Mouse (Mus musculus) induced T-regulatory cell, adult 2 months (primary cell): ENCODE results near the gene Vps51.

Source experiments
- DNase-seq: peaks from one replicate; pipeline ENCODE4 v3.0.0-alpha.2; 2012; ENCODE audit warnings: low read depth

The Vps51 gene

DNA sequence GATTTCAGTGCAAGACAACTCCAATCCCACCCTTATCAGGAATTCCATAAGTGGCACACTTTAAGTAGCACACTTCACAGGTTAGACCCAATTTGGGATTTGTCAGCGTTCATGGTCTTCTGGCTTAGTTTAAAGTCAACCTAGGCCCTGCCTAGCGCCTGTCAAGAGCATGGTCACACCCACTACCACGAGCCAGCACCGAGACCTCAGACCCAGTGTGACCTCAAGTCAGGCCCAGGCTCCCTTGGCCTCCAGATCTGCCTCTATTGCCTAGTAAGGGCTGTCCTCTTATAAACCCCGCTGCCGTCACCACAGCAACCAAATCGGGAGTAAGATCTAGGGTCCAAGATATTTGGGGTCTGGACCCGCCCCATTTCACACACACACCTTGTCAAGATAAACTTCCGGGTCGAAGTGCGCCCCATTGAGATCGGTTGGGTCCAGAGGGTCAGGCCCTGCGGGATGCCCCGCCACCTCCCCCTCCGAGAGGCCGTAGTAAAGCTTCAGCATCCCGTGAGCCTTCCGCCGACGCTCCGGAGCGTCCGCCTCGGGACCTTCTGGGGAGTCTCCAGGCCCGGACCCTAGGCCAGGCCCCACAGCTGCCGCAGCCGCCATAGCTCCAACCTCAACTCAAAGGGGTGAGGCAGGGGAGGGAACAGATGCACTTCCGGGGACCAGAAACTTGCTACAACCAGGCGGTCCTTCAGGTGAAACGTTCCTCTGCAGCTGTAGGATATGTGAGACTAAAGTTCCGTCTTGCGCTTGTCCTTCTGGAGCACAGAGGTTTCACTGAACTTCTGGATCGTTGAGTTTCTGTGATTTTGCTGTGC is at the start of gene Vps51:
TSS of gene Vps51 (minus strand) at position 668 of the 830 bp plus-strand sequence.
- DNase-seq: peak; percentile 96

DNA sequence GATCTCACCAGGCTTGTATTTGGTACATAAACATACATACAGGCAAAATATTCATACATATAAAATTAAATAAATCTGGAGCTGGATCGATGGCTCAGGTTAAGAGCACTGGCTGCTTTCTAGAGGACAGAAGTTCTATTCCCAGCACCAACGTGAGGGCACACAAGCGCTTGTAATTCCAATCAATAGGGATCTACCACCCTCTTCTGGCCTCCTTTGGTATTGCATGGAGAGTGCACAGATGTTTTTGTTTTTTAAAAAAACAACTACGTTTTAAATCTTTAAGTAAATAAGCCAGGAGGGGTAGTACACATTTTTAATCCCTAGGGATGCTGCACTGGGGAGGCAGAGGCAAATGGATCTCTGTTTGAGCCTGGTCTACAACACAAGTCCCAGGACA is 49.3 kb upstream of the Vps51 start:
- DNase-seq: peak; percentile 91

- no peak for DNase-seq
Measured at GRCm38 (mm10) chr19:6124898-6125297, 47.9 kb upstream of the Vps51 start.

DNA sequence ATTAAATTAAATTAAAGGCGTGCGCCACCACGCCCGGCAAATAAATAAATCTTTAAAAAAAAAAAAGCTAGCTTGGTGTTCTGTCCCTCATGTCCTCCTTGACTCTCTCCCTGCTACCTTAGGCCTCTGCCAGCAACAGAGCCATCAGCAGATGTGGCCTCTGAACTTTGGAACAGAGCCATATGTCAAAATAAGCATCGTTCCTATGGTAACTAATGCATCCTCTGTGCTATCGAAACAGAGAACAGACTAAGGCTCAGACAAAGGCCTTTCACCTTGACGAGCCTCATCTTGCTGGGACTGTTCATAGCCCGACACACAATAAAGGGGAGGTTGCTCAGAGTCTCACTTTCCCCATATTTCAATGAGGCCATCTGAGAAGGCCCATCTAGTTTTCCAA is 46.3 kb upstream of the Vps51 start:
- DNase-seq: no peak

DNA sequence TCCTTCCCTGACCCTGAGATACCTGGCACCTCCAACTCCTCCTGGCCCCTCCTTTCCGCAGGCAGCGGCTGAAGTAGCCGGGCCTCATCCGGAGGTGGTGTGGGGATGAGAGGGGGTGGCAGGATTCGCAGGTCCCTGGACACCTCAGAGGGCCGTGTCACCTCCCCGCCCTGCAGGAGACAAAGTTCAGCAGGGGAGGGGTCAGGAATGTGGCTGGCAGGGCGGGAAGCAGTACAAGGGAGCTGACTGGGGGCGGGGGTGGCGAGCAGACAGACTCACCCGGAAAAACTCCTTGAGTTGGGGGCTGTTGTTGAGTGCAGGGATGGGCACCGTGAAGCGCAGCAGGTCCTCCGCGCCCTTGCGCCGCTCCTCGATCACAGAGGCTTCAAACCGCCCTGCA is 44.7 kb upstream of the Vps51 start:
- DNase-seq: no peak

DNA sequence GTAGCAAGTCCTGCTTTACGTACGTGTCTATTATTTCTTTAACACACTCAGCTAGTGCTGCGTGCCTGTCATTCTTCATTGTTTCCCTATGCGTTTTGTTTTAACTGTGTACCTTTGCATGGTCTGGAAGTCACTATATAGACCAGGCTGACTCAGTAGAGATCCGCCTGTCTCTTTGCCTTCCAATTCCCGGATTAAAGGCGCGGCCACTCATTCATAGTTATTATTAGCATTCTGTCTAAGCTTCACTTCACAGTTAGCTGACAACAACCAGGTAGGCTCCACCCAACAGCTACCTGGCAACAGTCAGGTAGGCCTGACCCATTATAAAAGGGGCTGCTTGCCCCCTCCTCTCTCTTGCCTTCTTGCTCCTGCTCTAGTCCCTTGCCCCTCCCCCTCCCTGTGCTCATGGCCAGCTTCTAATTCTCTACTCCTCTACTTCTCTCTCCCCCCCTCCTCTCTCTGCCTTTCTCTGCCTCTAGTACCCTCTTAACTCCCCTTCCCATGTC is 41.7 kb upstream of the Vps51 start:
- DNase-seq: no peak

GRCm38 (mm10) chr19:6117986-6118676 is 41.1 kb upstream of the Vps51 start, which contains the start of gene Sac3d1:
Gene Sac3d1 (minus strand): TSS chr19:6118650.
- DNase-seq: peak; percentile 96

DNA sequence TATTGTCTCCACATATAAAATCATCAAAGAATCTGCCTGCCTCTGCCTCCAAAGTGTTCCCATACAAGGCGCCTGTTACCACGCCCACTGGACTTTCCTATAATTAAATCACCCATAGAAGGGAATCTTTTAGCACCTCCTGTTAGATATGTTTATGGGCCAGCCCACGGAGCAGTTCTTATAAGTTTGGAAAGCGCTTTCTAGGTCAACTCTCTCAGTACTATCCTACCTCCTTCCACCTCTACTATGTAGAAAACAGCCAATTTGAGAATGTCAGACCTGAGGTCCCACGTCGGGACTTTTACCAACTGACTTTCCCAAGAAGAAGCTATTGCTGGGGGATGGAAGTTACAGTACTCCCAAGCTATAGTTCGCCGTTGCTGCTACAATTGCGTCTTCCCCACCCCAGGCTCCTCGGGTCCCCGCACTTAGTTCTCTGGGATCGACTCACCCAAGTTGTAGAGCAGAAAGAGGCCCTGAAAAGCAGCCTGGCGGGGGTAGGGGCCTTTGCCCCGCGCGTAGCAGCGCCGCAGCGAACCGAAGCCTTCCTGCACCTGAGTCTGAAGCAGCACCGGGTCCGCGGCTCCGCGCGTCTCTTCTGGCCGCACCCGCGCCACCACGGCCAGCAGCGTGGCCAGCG is 40.4 kb upstream of the Vps51 start:
- peak; percentile 36 for DNase-seq

DNA sequence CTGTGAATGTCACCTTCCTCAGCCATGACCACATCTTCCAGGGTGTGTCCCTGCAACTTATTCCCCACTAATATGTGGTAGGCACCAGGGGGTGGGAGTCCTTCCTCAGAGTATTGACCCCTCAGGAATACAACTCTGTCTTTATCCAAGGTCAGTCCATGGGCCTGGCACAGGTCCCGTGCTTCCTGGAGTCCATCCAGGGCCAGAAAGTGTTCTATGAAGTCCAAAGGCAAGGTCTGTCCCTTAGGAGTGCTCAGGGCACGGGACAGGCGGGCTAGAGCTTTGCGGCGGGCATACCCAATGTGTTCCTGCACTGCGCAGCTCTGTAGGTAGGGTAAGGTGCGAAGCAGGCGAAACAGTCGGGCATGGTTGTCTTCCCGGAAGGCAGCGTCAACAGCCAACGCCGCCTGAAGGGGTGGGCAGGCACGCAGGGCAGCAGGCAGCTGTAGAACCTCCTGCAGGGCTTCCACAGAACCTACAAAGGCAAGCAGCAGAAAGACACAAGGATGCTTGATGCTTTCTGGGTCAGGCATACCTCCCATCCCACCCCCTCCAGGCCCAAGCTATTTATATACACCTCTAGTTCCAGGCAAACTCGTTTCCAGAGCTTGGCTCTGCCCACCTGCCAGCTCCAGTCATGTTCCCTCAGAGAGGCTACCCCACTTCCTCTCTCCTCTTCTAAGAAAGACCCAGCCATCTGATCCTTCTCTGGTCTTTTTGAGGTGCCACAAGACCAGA is 39.3 kb upstream of the Vps51 start:
- no peak for DNase-seq

DNA sequence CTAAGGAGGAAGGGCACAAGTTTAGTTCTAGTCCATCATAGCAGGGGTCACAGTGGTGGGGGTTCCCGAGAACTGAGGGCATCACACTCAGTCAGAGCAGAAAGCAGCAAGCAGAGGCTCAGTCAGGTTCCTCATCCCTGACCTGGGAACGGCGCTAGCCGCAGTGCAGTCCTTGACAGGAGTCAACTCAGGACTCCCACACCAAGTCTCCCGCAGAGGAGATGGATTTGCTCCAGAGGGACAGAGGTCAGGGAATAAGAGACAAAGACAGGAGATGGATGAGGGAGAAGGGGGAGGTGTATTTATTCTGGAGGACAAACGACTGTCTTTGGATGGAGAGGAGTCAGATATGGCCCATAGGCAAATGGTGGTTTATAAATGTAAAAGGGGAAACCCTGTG is 36.1 kb upstream of the Vps51 start:
- no peak for DNase-seq

DNA sequence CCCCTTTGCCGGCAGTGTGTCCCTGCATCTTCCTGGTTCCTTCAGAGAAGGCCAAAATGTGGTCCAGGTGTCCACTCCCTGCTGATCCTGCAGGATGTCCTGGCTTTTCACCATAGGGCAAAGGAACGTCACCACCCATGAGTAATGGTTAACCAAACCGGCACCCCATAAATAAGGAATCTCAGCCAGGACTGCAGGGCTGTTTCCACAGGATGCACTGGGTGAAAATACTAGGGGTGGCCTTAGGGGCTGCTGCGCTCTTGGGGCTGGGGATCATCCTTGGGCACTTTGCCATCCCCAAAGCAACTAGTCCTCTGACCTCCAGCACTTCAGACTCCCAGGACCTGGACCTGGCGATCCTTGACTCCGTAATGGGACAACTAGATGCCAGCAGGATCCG is 28.6 kb upstream of the Vps51 start, which contains the start of gene Naaladl1:
TSS of gene Naaladl1 (plus strand) at position 197 of the 400 bp plus-strand sequence.
- DNase-seq: no peak

DNA sequence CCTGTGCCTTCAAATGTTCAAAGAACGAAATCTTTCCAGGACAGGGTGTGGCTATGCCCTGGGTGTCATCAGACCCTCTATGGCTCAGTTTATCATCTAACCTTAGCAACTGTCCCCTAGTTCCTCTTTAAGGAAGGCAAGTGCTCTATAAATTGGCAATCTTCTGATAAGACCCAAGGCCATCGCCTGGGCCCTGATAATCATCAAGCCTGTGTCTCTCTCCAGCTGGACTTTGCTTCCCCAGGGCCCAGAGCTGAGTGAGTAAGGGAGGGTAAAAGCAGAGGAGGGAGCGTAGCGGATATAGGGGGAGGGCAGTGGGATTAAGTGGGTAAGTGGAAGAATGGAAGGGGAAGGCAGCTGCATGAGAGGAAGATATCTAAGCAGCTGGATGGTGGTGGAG is 27.4 kb upstream of the Vps51 start:
- no peak for DNase-seq

DNA sequence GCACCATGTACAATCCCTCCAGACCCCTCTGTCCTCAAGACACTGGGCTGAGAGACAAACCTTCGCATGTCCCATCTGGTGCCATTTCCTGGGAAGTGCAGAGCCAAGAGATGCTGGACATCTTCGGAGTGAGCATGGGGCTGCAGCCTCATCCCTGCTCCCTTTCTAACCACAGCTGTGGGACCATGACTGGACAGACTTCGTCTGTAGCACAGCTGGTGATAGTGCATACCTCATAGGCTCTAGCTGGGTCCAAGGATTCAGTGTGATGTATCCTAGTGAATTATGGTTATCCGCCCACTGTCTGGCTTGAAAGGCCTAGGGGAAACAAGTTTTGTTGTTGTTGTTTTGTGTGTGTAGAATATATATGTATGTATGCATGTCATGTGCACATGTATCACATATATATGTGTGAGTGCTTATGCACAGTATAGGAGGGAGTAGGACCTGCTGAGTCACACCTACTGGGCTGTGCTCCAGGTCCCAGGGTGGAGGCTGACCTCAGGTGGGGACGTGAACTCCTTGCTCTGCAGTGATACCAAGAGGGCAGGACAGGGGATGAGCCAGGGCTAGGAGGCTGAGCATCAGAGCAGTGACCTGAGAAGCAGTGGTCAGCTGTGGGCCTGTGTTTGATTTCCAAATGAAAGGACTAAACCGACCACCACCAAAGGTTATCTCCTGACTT is 25.3 kb upstream of the Vps51 start:
- no peak for DNase-seq

DNA sequence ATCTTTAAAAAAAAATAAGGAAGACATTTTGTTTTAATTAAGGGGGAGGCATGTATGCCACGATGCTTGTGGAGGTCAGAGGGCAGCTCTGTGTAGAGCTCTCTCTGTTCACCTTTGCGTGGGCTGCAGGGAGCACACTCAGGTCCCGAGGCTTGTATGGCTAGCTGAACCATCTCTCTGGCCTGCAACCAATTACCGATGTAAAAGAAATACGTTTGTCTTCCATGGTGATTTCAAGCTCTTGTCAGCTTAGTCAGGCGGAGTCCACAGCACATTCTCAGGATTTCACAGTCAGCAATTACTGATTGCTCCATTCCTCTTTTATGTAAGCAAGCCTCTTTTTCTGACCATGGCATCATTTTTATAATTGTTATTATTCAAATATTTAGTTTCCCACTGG is 24.2 kb upstream of the Vps51 start:
- DNase-seq: no peak

DNA sequence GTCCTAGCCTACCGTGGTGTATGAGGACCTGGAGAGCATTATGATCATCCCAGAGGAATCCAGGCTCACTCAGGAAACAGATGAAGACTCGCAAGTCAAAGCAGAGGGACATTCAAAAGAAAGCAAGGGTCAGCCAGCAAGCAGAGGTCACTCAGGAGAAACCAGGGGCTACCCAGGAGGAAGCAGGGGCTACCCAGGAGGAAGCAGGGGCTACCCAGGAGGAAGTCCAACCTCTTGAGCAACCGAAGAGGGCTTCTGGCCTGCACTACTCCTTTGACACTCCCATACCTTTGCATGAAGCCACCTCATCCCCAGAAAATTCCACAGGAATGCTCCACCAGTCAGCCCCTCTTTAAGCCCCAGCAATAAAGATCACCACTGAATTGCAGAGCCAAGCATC is 20.8 kb upstream of the Vps51 start:
- no peak for DNase-seq

GRCm38 (mm10) chr19:6094119-6094518 is 17.1 kb upstream of the Vps51 start, which contains the start of gene AC131692.1:
Gene AC131692.1 (plus strand): TSS chr19:6094419.
- DNase-seq: no peak

GRCm38 (mm10) chr19:6088841-6089240 is 11.8 kb upstream of the Vps51 start:
- DNase-seq: no peak

DNA sequence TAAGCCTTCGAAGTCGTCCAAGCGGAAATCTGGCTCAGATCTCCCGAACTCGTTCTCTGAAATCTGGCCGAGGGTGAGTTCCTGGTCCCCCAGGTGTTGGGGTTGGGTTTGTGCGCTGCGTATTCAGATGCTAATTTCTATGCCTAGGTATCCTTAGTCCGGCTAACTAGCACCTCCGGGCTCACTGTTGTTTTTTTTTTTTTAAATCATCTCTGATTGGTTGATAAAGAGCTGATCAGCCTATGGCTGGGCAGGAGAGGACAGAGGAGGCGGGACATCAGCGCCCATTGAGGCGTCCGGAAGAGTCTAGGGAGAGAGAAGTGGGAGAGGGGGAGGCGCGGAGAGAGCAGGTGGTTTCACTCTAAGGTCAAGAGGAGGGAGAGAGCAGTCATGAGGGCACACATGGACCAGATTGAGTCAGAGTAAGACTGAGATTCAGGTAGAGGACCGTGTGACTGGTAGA is 8.4 kb upstream of the Vps51 start:
- DNase-seq: peak; percentile 92

- DNase-seq: peak; percentile 99
Measured at GRCm38 (mm10) chr19:6084478-6085248, 7.6 kb upstream of the Vps51 start, which contains the start of the genes Zfpl1 and Cdca5. Gene Zfpl1 (minus strand): TSS chr19:6084956. Gene Cdca5 (plus strand): TSS chr19:6084983.

DNA sequence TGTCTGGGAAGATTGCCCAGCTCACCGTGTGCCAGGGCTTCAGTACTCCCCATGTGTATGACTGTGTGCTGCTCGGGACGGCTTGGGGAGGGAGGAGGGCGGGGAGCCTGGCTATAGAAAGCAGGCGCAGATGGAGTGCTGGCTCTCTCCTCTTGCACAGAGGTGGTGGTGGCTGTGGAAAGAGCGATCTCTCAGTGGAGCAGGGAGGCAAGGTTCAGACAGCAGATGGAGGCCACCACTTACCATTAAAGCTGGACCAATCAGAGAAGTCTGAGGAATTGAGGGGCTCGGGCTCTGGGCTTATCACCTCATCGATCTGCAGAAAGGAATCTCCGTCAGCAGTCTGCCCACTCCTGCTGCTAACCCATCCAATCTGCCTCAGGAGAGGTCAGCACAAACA is 5.1 kb upstream of the Vps51 start, which contains the start of gene Gm28374:
TSS of gene Gm28374 (minus strand) at position 101 of the 400 bp plus-strand sequence.
- DNase-seq: no peak
